Mouse (Mus musculus) CH12.LX (cell line): ENCODE measurements around the gene Sbno1. TPM values are rescaled to one million over a fixed set of nuclear protein-coding genes. Genes with fewer than 3 reads are reported as not detected.

Source experiments
- DNase-seq: peaks from one replicate; pipeline ENCODE4 v3.0.0-alpha.2; 2013; ENCODE audit errors: extremely low read depth
- H3K27ac ChIP-seq: 2 replicates; pipeline ENCODE4 v1.5.1; 2012; ENCODE audit warnings: low read depth, mild to moderate bottlenecking, control low read depth, moderate library complexity; ENCODE audit not compliant: insufficient read depth
- H3K27me3 ChIP-seq: replicated peaks from 2 replicates; pipeline ENCODE3; 2012; ENCODE audit warnings: inconsistent platforms
- H3K36me3 ChIP-seq, 2 experiments: replicated peaks in 1 of 2; 2 replicates each; pipeline versions ENCODE3 to v1.6.1; 2012; ENCODE audit warnings: inconsistent platforms in 1 of 2, low read length in 1 of 2, mild to moderate bottlenecking in 1 of 2, mixed read lengths in 1 of 2, moderate library complexity in 1 of 2; ENCODE audit not compliant: control insufficient read depth in 1 of 2, insufficient read depth in 1 of 2
- H3K4me1 ChIP-seq, 2 experiments: 2 replicates each; pipeline ENCODE4 v1.6.1; 2012; ENCODE audit warnings: inconsistent platforms in 1 of 2, moderate library complexity in 1 of 2; ENCODE audit not compliant: insufficient read depth in 2 of 2, control insufficient read depth in 1 of 2
- H3K4me2 ChIP-seq: 2 replicates; pipeline ENCODE4 v1.6.1; 2012; ENCODE audit warnings: low read depth, mild to moderate bottlenecking, control low read depth; ENCODE audit not compliant: poor library complexity, insufficient read depth, severe bottlenecking
- H3K4me3 ChIP-seq, 3 experiments: fragments of 150-350 bp in 1 of 3; sonication (generic) in 1 of 3; replicated peaks in 1 of 3; 2 replicates each; pipeline versions ENCODE3 to v1.5.1; 2011 to 2012; ENCODE audit warnings: low read depth in 2 of 3, low read length in 2 of 3, mild to moderate bottlenecking in 2 of 3, moderate library complexity in 2 of 3, control low read depth in 1 of 3, improper control_type of control experiment in 1 of 3, inconsistent platforms in 1 of 3, mixed read lengths in 1 of 3; ENCODE audit not compliant: poor library complexity in 1 of 3
- H3K79me2 ChIP-seq: replicated peaks from 2 replicates; pipeline ENCODE4 v1.6.1; 2012; ENCODE audit warnings: mild to moderate bottlenecking, moderate library complexity; ENCODE audit not compliant: control insufficient read depth, poor library complexity, insufficient read depth, severe bottlenecking; ENCODE audit errors: extremely low read depth
- H3K9ac ChIP-seq: 2 replicates; pipeline ENCODE4 v1.6.1; 2012; ENCODE audit warnings: low read depth, mild to moderate bottlenecking, control low read depth, moderate library complexity; ENCODE audit not compliant: insufficient read depth
- H3K9me3 ChIP-seq: replicated peaks from 2 replicates; pipeline ENCODE3; 2012; ENCODE audit warnings: low read length, inconsistent platforms, mixed read lengths
- BHLHE40 ChIP-seq: IDR thresholded peaks from 2 replicates; pipeline ENCODE4 v1.6.1; 2011; ENCODE audit warnings: mild to moderate bottlenecking, low read depth, low read length, improper control_type of control experiment
- CTCF ChIP-seq, 2 experiments: IDR thresholded peaks in 1 of 2; conservative IDR thresholded peaks in 1 of 2; 2 replicates each; pipeline ENCODE4 v1.5.1; 2011 to 2012; ENCODE audit warnings: low read depth in 2 of 2, low read length in 2 of 2, improper control_type of control experiment in 1 of 2, inconsistent platforms in 1 of 2, mild to moderate bottlenecking in 1 of 2, moderate library complexity in 1 of 2
- E2F4 ChIP-seq: IDR thresholded peaks from 2 replicates; pipeline ENCODE4 v1.6.1; 2011; ENCODE audit warnings: low read depth, low read length, improper control_type of control experiment; ENCODE audit not compliant: insufficient replicate concordance
- EP300 ChIP-seq: IDR thresholded peaks from 2 replicates; pipeline ENCODE4 v1.6.1; 2011; ENCODE audit warnings: low read length, improper control_type of control experiment
- GABPA ChIP-seq: IDR thresholded peaks from 2 replicates; pipeline ENCODE4 v1.6.1; 2012; ENCODE audit warnings: low read depth, low read length, improper control_type of control experiment, inconsistent platforms; ENCODE audit not compliant: insufficient replicate concordance
- IRF4 ChIP-seq: IDR thresholded peaks from 2 replicates; pipeline ENCODE4 v1.6.1; 2014; ENCODE audit warnings: low read depth, mild to moderate bottlenecking, inconsistent platforms, low read length, improper control_type of control experiment
- KAT2A ChIP-seq: IDR thresholded peaks from 2 replicates; pipeline ENCODE4 v1.6.1; 2012; ENCODE audit warnings: low read length, improper control_type of control experiment, inconsistent platforms; ENCODE audit not compliant: insufficient replicate concordance
- MAFK ChIP-seq: IDR thresholded peaks from 2 replicates; pipeline ENCODE4 v1.6.1; 2011; ENCODE audit warnings: low read length, improper control_type of control experiment; ENCODE audit not compliant: insufficient replicate concordance
- MAX ChIP-seq: IDR thresholded peaks from 2 replicates; pipeline ENCODE4 v1.6.1; 2011; ENCODE audit warnings: low read length, improper control_type of control experiment
- MAZ ChIP-seq: IDR thresholded peaks from 2 replicates; pipeline ENCODE4 v1.6.1; 2012; ENCODE audit warnings: low read depth, mild to moderate bottlenecking, inconsistent platforms, low read length, improper control_type of control experiment, moderate library complexity
- MXI1 ChIP-seq: IDR thresholded peaks from 2 replicates; pipeline ENCODE4 v1.6.1; 2011; ENCODE audit warnings: mild to moderate bottlenecking, low read depth, low read length, improper control_type of control experiment
- NRF1 ChIP-seq: IDR thresholded peaks from 2 replicates; pipeline ENCODE4 v1.6.1; 2014; ENCODE audit warnings: low read depth, mild to moderate bottlenecking, inconsistent platforms, low read length, improper control_type of control experiment, moderate library complexity
- PAX5 ChIP-seq: IDR thresholded peaks from 2 replicates; pipeline ENCODE4 v1.6.1; 2012; ENCODE audit warnings: low read length, inconsistent platforms, mixed read lengths
- POLR2AphosphoS2 ChIP-seq: IDR thresholded peaks from 2 replicates; pipeline ENCODE4 v1.6.1; 2011; ENCODE audit warnings: low read depth, low read length, improper control_type of control experiment
- RAD21 ChIP-seq: IDR thresholded peaks from 2 replicates; pipeline ENCODE4 v1.6.1; 2011; ENCODE audit warnings: low read depth, mild to moderate bottlenecking, low read length, improper control_type of control experiment, moderate library complexity
- SIN3A ChIP-seq: IDR thresholded peaks from 2 replicates; pipeline ENCODE4 v1.6.1; 2012; ENCODE audit warnings: low read length, improper control_type of control experiment, inconsistent platforms
- SMC3 ChIP-seq: IDR thresholded peaks from 2 replicates; pipeline ENCODE4 v1.6.1; 2011; ENCODE audit warnings: low read depth, low read length, improper control_type of control experiment
- UBTF ChIP-seq: IDR thresholded peaks from 2 replicates; pipeline ENCODE4 v1.6.1; 2012; ENCODE audit warnings: low read depth, mild to moderate bottlenecking, inconsistent platforms, low read length, improper control_type of control experiment, moderate library complexity
- USF2 ChIP-seq: conservative IDR thresholded peaks from 2 replicates; pipeline ENCODE4 v1.6.1; 2011; ENCODE audit warnings: low read depth, low read length, improper control_type of control experiment
- ZMIZ1 ChIP-seq: IDR thresholded peaks from 2 replicates; pipeline ENCODE4 v1.6.1; 2012; ENCODE audit warnings: low read depth, mild to moderate bottlenecking, inconsistent platforms, low read length, improper control_type of control experiment
- dilution Hi-C: fragments of 300-500 bp; cut with MboI; formaldehyde crosslinking; loops from 2 replicates; pipeline ENCODE4 v1.14.3; 2020; ENCODE audit warnings: low sequenced_read_pairs; ENCODE audit not compliant: extremely low pct_unique_long_range_greater_than_20kb, extremely low pct_ligation_motif_present
- in situ Hi-C: fragments of 300-500 bp; cut with MboI; formaldehyde crosslinking; loops from 3 replicates; pipeline ENCODE4 v1.14.3; 2019; ENCODE audit warnings: low sequenced_read_pairs, low pct_ligation_motif_present, low pct_unique_long_range_greater_than_20kb, mixed read lengths
- polyA plus RNA-seq: library from polyadenylated mRNA; unstranded; fragments of >175 nt; gene quantifications from 2 replicates; pipeline ENCODE4 v1.2.1, GENCODE M21; 2012; ENCODE audit warnings: low read depth; ENCODE audit not compliant: insufficient read length
- total RNA-seq, 2 experiments: library from RNA; depleted of rRNA; stranded (reverse); fragments of 300-350 nt in 1 of 2; fragments of >200 nt in 1 of 2; gene quantifications; 2 replicates each; pipeline ENCODE4 v1.2.3; 2012 to 2014

Sbno1 gene
- total and polyA plus RNA-seq, 3 experiments: 35.0 to 48.5 (median 38.3) TPM

- peaks cover 37% of the 10 kb centered on the region for H3K79me2 ChIP-seq
- H3K36me3 ChIP-seq: peaks cover 11 to 22% of the 10 kb centered on the region in 2 experiments
- in situ Hi-C loops (loop anchor here (10.0 kb wide), 1 partner anchor 201 kb away; the partner anchor contains the start of gene Ddx55), dilution Hi-C loops (no loop called here)
- DNase-seq: peak; percentile 44
- peak overlapping the region; percentile 81 for H3K4me2 ChIP-seq
- peak overlapping the region; percentile 83 for H3K27ac ChIP-seq
- peak overlapping the region; percentile 38 to 82 (median 78) for H3K4me3 ChIP-seq
- H3K9ac ChIP-seq: peak overlapping the region; percentile 99
- H3K4me1 ChIP-seq: peaks cover 17 to 24% of the 10 kb centered on the region in 2 experiments
- TF ChIP-seq MAX (no peak), MAZ (peak; percentile 54; the same call in 1 of the 2 replicates), SMC3 (peak; percentile 14; the same call in 1 of the 2 replicates), GABPA (no peak), CTCF (conservative IDR thresholded peaks at IDR 0.05 in 1 of 2, IDR thresholded peaks at IDR 0.05 in 1 of 2; ENCODE audit: low read depth in 2 of 2, low read length in 2 of 2) (peak in 1 of 2 experiments; percentile 49; a peak in 2 of 4 replicates), UBTF (peak; percentile 75; the same call in 1 of the 2 replicates), MAFK (no peak), NRF1 (0 out of 2 replicates have a peak, but pooled peaks have one; percentile 0), RAD21 (peak; percentile 19), KAT2A (no peak), USF2 (no peak), ZMIZ1 (no peak), POLR2AphosphoS2 (no peak)
- no peaks in the 10 kb centered on the region for H3K27me3 ChIP-seq
- no peaks in the 10 kb centered on the region for H3K9me3 ChIP-seq
Observed at GRCm38 (mm10) chr5:124353726-124354547, 71.9 kb downstream of the Sbno1 start.

- Histone ChIP-seq H3K27me3 (no peaks in the 10 kb centered on the region), H3K9me3 (no peaks in the 10 kb centered on the region), H3K4me3 (peak overlapping the region; percentile 38 to 82 (median 78)), H3K9ac (peak overlapping the region; percentile 99), H3K27ac (peak overlapping the region; percentile 83), H3K79me2 (peaks cover 37% of the 10 kb centered on the region), H3K36me3 (peaks cover 18 to 30% of the 10 kb centered on the region in 2 experiments), H3K4me2 (peak overlapping the region; percentile 81), H3K4me1 (peaks cover 17 to 24% of the 10 kb centered on the region in 2 experiments)
- in situ Hi-C loops: loop anchor here (10.0 kb wide), 1 partner anchor 202 kb away; the partner anchor contains the start of gene Ddx55
- DNase-seq: peak; percentile 42
- dilution Hi-C loops: no loop called here
- no peak for TF ChIP-seq KAT2A
- TF ChIP-seq BHLHE40: 0 out of 2 replicates have a peak, but pooled peaks have one; percentile 6
- TF ChIP-seq EP300: peak; percentile 39; the same call in 1 of the 2 replicates
- TF ChIP-seq SIN3A: 0 out of 2 replicates have a peak, but pooled peaks have one; percentile 22
- no peak for TF ChIP-seq PAX5
- peak; percentile 71 for TF ChIP-seq IRF4
- 0 out of 2 replicates have a peak, but pooled peaks have one; percentile 6 for TF ChIP-seq MAX
- TF ChIP-seq MXI1: 0 out of 2 replicates have a peak, but pooled peaks have one; percentile 24
- TF ChIP-seq NRF1: peak; percentile 37; the same call in 1 of the 2 replicates
- no peak for TF ChIP-seq E2F4
Observed at GRCm38 (mm10) chr5:124353011-124353725, 72.6 kb downstream of the Sbno1 start.
